Mouse (Mus musculus) left cerebral cortex, postnatal 36 days (tissue): ENCODE results near the gene Iqgap1. TPM values are rescaled to one million over a fixed set of nuclear protein-coding genes. Genes with fewer than 3 reads are reported as not detected.
"Not testable (repeated sequence)": the region's sequence is repeated elsewhere in the genome, so short reads cannot be mapped to it uniquely, and the experiment has no call there.

ENCODE experiments used
- DNase-seq, 2 experiments: peaks; one replicate each; pipeline ENCODE4 v3.0.0; 2021 to 2022; ENCODE audit warnings: low spot score in 2 of 2, mixed read lengths in 1 of 2
- intact Hi-C: fragments of 180-260 bp; cut with DNase I; formaldehyde crosslinking; loops from one replicate; pipeline ENCODE4 v1.15.1; 2025
- total RNA-seq, 2 experiments: library from RNA; stranded (reverse); gene quantifications; 2 replicates each; pipeline ENCODE4 v1.2.3; 2021

The Iqgap1 gene
- total RNA-seq, 2 experiments from 2014 or later = 18.5 to 26.9 TPM

- intact Hi-C loops = loop anchor here (5.0 kb wide), 1 partner anchor 33 kb away; no protein-coding TSS in a partner anchor
- no peak for DNase-seq
Measured at GRCm38 (mm10) chr7:80845621-80846279, 20.0 kb upstream of the Iqgap1 start.

GRCm38 (mm10) chr7:80844691-80845090 is 18.9 kb upstream of the Iqgap1 start:
- DNase-seq = no peak
- intact Hi-C loops = loop anchor here (5.0 kb wide), 1 partner anchor 32 kb away; no protein-coding TSS in a partner anchor

GRCm38 (mm10) chr7:80843910-80844640 is 18.3 kb upstream of the Iqgap1 start:
- intact Hi-C loops = no loop called here
- no peak for DNase-seq

GRCm38 (mm10) chr7:80843176-80843575 is 17.4 kb upstream of the Iqgap1 start:
- intact Hi-C loops = no loop called here
- no peak for DNase-seq

- DNase-seq = no peak
- intact Hi-C loops = no loop called here
Measured at GRCm38 (mm10) chr7:80842132-80842531, 16.4 kb upstream of the Iqgap1 start.

- peak in 1 of 2 experiments; percentile 28 for DNase-seq
- intact Hi-C loops = no loop called here
Measured at GRCm38 (mm10) chr7:80840937-80841336, 15.2 kb upstream of the Iqgap1 start.

- DNase-seq = no peak
- intact Hi-C loops = no loop called here
Measured at GRCm38 (mm10) chr7:80840241-80840640, 14.5 kb upstream of the Iqgap1 start.

GRCm38 (mm10) chr7:80839755-80840154 is 14.0 kb upstream of the Iqgap1 start:
- DNase-seq = no peak
- intact Hi-C loops = no loop called here

GRCm38 (mm10) chr7:80838247-80838646 is 12.5 kb upstream of the Iqgap1 start:
- intact Hi-C loops = no loop called here
- no peak for DNase-seq

- intact Hi-C loops = no loop called here
- no peak for DNase-seq
Measured at GRCm38 (mm10) chr7:80837736-80838135, 12.0 kb upstream of the Iqgap1 start.

- DNase-seq = no peak
- intact Hi-C loops = no loop called here
Measured at GRCm38 (mm10) chr7:80835984-80836652, 10.3 kb upstream of the Iqgap1 start.

- no peak for DNase-seq
- intact Hi-C loops = no loop called here
Measured at GRCm38 (mm10) chr7:80833651-80834532, 8.1 kb upstream of the Iqgap1 start.

GRCm38 (mm10) chr7:80832996-80833650 is 7.3 kb upstream of the Iqgap1 start:
- intact Hi-C loops, DNase-seq: not testable (repeated sequence)

- no peak for DNase-seq
Measured at GRCm38 (mm10) chr7:80832191-80832590, 6.4 kb upstream of the Iqgap1 start.

GRCm38 (mm10) chr7:80830193-80830803 is 4.5 kb upstream of the Iqgap1 start:
- intact Hi-C loops = no loop called here
- no peak for DNase-seq

More at GRCm38 (mm10) chr7:80832191-80832590, 6.4 kb upstream of the Iqgap1 start:
- intact Hi-C loops = no loop called here

- no peak for DNase-seq
Measured at GRCm38 (mm10) chr7:80828146-80828860, 2.5 kb upstream of the Iqgap1 start.

GRCm38 (mm10) chr7:80823875-80824682 is 1.7 kb downstream of the Iqgap1 start:
- no peak for DNase-seq
- intact Hi-C loops = no loop called here

More at GRCm38 (mm10) chr7:80828146-80828860, 2.5 kb upstream of the Iqgap1 start:
- intact Hi-C loops = no loop called here
